Mouse (Mus musculus) kidney, adult 2 months (tissue): ENCODE results near the gene Olfr458.

Experiments
- CTCF ChIP-seq: fragments of 200-500 bp; conservative IDR thresholded peaks from 2 replicates; pipeline ENCODE4 v1.5.1; 2011; ENCODE audit warnings: low read depth, mild to moderate bottlenecking, control low read depth, low read length, moderate library complexity, mixed read lengths; ENCODE audit not compliant: insufficient read depth, insufficient read length
- POLR2A ChIP-seq: fragments of 200-500 bp; IDR thresholded peaks from one replicate; pipeline ENCODE4 v1.6.1; 2011; ENCODE audit warnings: low read depth, low read length, control low read depth

- TF ChIP-seq CTCF (no peak), POLR2A (no peak)
Observed at GRCm38 (mm10) chr6:42447381-42447780, 17.6 kb downstream of the Olfr458 start.
